Mouse (Mus musculus): ENCODE data around the gene Wdfy2.

DNA sequence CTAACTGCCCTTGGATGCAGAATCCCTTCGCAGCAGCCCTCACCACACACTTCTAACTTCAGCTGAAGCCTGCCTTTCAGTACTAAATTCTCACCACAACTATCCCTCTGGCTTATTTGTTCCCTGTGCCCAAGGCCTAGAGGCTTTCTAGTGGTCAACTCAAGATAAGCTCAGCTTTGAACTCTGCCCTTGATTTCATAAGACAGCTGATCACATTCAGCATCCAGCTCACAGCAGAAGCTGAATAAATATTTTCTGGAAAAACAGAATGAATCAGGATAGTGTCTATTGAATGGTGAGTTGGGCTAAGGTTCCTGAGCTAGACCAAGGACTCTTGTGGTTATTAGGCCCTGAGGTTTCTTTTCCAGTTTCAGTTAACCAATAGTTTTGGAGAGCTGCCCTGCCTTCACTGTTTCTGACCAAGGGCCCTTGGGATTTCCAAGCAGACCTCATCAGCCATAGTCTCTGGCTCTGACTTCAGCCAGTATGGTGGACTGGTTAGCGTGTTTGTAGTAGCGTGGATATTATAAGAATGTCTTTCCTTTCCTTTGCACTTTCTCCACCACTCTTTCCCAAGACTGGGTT lies 5.7 kb upstream of the Wdfy2 start:
- TF ChIP-seq CTCF (IDR thresholded peaks at IDR 0.05; ENCODE audit: borderline replicate concordance, control insufficient read depth, extremely low read depth, insufficient read depth, low read length, poor library complexity) (no peak), POLR2A (IDR thresholded peaks at IDR 0.05; ENCODE audit: control insufficient read depth, extremely low read depth, insufficient read depth, low read length, poor library complexity) (no peak)
